Mouse (Mus musculus) liver, embryonic 14.5 days (tissue): ENCODE results near the gene Otud4.

ENCODE experiments used
- CTCF ChIP-seq: IDR thresholded peaks from 2 replicates; pipeline ENCODE4 v1.5.1; 2016; ENCODE audit warnings: antibody characterized with exemption, low read depth, control low read depth
- EP300 ChIP-seq: IDR thresholded peaks from 2 replicates; pipeline ENCODE4 v1.6.1; 2016; ENCODE audit warnings: antibody characterized with exemption, low read depth

- TF ChIP-seq EP300 (no peak), CTCF (no peak)
Observed at GRCm38 (mm10) chr8:79610268-79610667, 29.1 kb upstream of the Otud4 start.
